Mouse (Mus musculus) heart, adult 18-20 months (tissue): ENCODE measurements at regions not wholly inside any gene's neighbourhood (a gene's known extent, or its start where the extent isn't known, plus 50 kb on each side); places are given as distances from the start of the nearest gene placed in this dataset.

Source experiments
- DNase-seq, 2 experiments: peaks; one replicate each; pipeline ENCODE4 v3.0.0; 2021 to 2022; ENCODE audit warnings: mixed read lengths in 1 of 2

- DNase-seq = no peak
Observed at GRCm38 (mm10) chr13:85773848-85774247, 272.9 kb downstream of the Cox7c start.

- DNase-seq = no peak
Observed at GRCm38 (mm10) chr13:85771027-85771681, 275.6 kb downstream of the Cox7c start.

DNA sequence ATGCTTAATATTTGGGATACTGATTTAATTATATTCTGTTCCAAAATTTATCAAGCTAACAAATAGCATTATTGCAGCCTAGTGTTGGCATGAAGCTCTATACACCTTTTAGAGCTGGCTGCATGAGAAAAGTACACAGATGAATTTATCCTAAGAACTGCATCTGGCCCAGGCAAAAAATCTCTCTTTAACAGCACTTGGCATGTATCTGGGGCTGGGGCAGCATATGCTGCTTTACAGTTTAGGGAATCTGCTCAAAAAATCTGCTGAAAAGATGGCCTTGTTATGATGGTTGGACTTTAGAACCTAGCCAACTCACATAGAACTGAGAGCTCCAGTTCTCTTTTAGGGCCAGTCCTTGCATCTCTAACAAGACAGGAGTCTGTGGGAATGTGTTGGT, 276.2 kb downstream of the Cox7c start:
- DNase-seq = no peak

GRCm38 (mm10) chr13:85768520-85768919, 278.2 kb downstream of the Cox7c start:
- DNase-seq = no peak

GRCm38 (mm10) chr13:85724616-85725015, 322.1 kb downstream of the Cox7c start:
- DNase-seq = no peak

DNA sequence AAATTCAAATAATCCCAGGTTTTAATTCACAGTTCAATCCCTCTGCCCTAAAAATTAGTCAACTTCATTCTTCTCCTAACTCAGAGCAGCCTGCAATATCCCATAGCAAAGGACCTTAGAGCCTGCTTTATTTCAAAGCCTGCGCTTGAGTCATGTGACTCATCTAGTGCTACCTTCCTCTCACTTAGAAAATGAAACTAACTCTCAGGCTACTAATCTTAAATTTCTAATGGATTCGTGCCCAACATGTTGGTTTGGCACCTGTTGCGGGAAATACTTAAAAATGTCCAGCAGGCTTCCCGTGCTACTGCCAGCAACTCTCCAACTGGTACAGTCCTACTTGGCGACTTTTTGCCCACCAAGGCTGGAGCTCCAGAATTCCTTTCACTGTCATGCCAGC, 322.6 kb downstream of the Cox7c start:
- DNase-seq = peak; percentile 4 to 9

GRCm38 (mm10) chr13:85720314-85720713, 326.4 kb downstream of the Cox7c start:
- DNase-seq = no peak

- DNase-seq = no peak
Observed at GRCm38 (mm10) chr13:85715883-85716498, 330.7 kb downstream of the Cox7c start.

- DNase-seq = no peak
Observed at GRCm38 (mm10) chr13:85692374-85692773, 354.3 kb downstream of the Cox7c start.
